8 mouse cellular contexts compared by ENCODE assay signal in the genomic region with DNA sequence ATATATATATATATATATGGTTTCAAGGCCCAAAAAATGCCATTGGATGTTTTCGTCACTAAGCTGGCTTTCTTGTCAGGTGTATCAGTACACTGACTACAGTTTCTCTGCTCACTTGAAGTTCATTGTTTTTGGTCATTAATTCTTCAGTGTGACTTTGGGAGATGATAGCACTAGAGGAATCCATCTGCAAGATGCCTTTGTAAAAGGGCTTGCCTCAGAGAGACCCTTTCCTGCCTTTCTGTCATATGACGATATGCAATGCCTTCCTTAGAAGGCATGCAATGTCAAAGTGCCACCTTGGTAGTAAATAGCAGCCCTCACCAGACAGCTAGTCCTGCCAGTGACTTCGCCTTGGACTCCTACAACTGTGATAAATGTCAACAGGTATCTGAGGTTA. TPM values are rescaled to one million over a fixed set of nuclear protein-coding genes. Genes with fewer than 3 reads are reported as not detected.
DNase-seq lines count a peak whose midpoint lies in the region; ATAC-seq lines count a peak whose summit lies in the region.

No protein-coding gene starts in this region.

- no peak overlapping the region for H3K27ac ChIP-seq in forebrain, embryonic 16.5 days (ENCODE audit: low read length)
- 0 out of 2 replicates have a peak overlapping the region, but pooled peaks have one; percentile 22 for H3K27ac ChIP-seq in liver, embryonic 13.5 days

- no peaks in the 10 kb centered on the region for H3K9me3 ChIP-seq in forebrain, embryonic 16.5 days (ENCODE audit: control insufficient read depth, low read length)
- no peaks in the 10 kb centered on the region for H3K9me3 ChIP-seq in liver, embryonic 13.5 days (replicated peaks)

- peak; percentile 16 for DNase-seq in CD4-positive helper T cell, adult 2 months (ENCODE audit: low read depth, low spot score)
- DNase-seq in CD4-positive, CD25-positive, alpha-beta regulatory T cell, adult 2 months (ENCODE audit: low read depth, low spot score) = peak; percentile 28
- no peak for DNase-seq in liver, embryonic 13.5 days
- no peak for DNase-seq in frontal cortex, postnatal 36 days (ENCODE audit: low spot score in 2 of 2)
- no peak for DNase-seq in layer of hippocampus, postnatal 25 days (ENCODE audit: extremely low spot score in 1 of 2, low spot score in 1 of 2)
- DNase-seq in layer of hippocampus, adult 9-11 months = no peak
- no peak for DNase-seq in adrenal gland, adult 2 months

- ATAC-seq in forebrain, embryonic 16.5 days = no peak
- no peak for ATAC-seq in liver, embryonic 13.5 days (ENCODE audit: low read depth)

- H3K27me3 ChIP-seq in forebrain, embryonic 16.5 days (replicated peaks; ENCODE audit: control insufficient read depth, insufficient read depth, low read length) = peaks cover 5% of the 10 kb centered on the region; the same call in 1 of the 2 replicates
- H3K27me3 ChIP-seq in liver, embryonic 13.5 days = no peaks in the 10 kb centered on the region

- peaks cover 25% of the 10 kb centered on the region for H3K4me1 ChIP-seq in forebrain, embryonic 16.5 days (replicated peaks; ENCODE audit: control insufficient read depth, insufficient read depth, low read length)
- peaks cover 43% of the 10 kb centered on the region for H3K4me1 ChIP-seq in liver, embryonic 13.5 days (replicated peaks)

- peak overlapping the region; percentile 92 for H3K4me2 ChIP-seq in forebrain, embryonic 16.5 days (ENCODE audit: low read length)
- peak overlapping the region; percentile 49 for H3K4me2 ChIP-seq in liver, embryonic 13.5 days

- 67% methylated on average over 3 of the region's 3 CpGs for WGBS in forebrain, embryonic 16.5 days
- WGBS in liver, embryonic 13.5 days (ENCODE audit: insufficient replicate concordance) = 60% methylated on average over 3 of the region's 3 CpGs

- H3K9ac ChIP-seq in forebrain, embryonic 16.5 days (replicated peaks; ENCODE audit: low read depth, low read length) = no peak overlapping the region
- no peak overlapping the region for H3K9ac ChIP-seq in liver, embryonic 13.5 days

- no peak overlapping the region; the same call in 1 of the 2 replicates for H3K4me3 ChIP-seq in forebrain, embryonic 16.5 days (replicated peaks; ENCODE audit: low read length)
- H3K4me3 ChIP-seq in liver, embryonic 13.5 days (replicated peaks) = peak overlapping the region; percentile 95

- no peaks in the 10 kb centered on the region for H3K36me3 ChIP-seq in forebrain, embryonic 16.5 days (ENCODE audit: control insufficient read depth, insufficient read depth)
- peaks cover 7% of the 10 kb centered on the region for H3K36me3 ChIP-seq in liver, embryonic 13.5 days

RNA-seq across cellular contexts. Expression of a gene that starts 0.6 kb away (rescaled TPM):
- polyA plus RNA-seq in forebrain, embryonic 16.5 days (2015; fragmentation: Nextera tagmentation; extraction: Ambion mirVana) = 273 and 275 TPM in 2 replicates
- 198 and 228 TPM in 2 replicates for polyA plus RNA-seq in liver, embryonic 13.5 days (2015; fragmentation: Nextera tagmentation; extraction: Ambion mirVana)
- total RNA-seq in layer of hippocampus, postnatal 25 days (2021) = 100 to 1,000 TPM; 166 to 175 TPM
- 100 to 1,000 TPM; 287 to 305 TPM for total RNA-seq in adrenal gland, adult 2 months (2021)
- polyA plus RNA-seq in adrenal gland, adult 2 months (2012; rRNA removed) = 117 and 146 TPM in 2 replicates

RNA-seq across cellular contexts. Expression of a gene that starts 38.6 kb away (rescaled TPM):
- polyA plus RNA-seq in forebrain, embryonic 16.5 days (2015; fragmentation: Nextera tagmentation; extraction: Ambion mirVana) = 343 TPM in 2 replicates
- 108 and 132 TPM in 2 replicates for polyA plus RNA-seq in liver, embryonic 13.5 days (2015; fragmentation: Nextera tagmentation; extraction: Ambion mirVana)
- total RNA-seq in layer of hippocampus, postnatal 25 days (2021) = 100 to 1,000 TPM; 327 to 360 TPM
- 100 to 1,000 TPM; 335 to 385 TPM for total RNA-seq in adrenal gland, adult 2 months (2021)
- 90.7 and 123 TPM in 2 replicates for polyA plus RNA-seq in adrenal gland, adult 2 months (2012; rRNA removed)

Comparison
In these comparisons a context has a peak if more than half of its experiments do, and no peak if none do; other contexts are left out.
1. DNase-seq: peak in CD4-positive helper T cell, adult 2 months (single experiment) and CD4-positive, CD25-positive, alpha-beta regulatory T cell, adult 2 months (single experiment); none in liver, embryonic 13.5 days (single experiment), frontal cortex, postnatal 36 days (0 of 2), layer of hippocampus, postnatal 25 days (0 of 2), layer of hippocampus, adult 9-11 months (single experiment) and adrenal gland, adult 2 months (single experiment).